Mouse (Mus musculus) heart, postnatal 0 days (tissue): ENCODE data around the gene Pitpnm2. TPM values are rescaled to one million over a fixed set of nuclear protein-coding genes. Genes with fewer than 3 reads are reported as not detected.

Experiments
- ATAC-seq: fragments of 200-750 bp; cut with Nextera tagmentation; 2 replicates; pipeline ENCODE4 v1.8.0; 2017; ENCODE audit warnings: low read depth, moderate number of reproducible peaks, moderate library complexity; ENCODE audit not compliant: insufficient read depth
- DNase-seq: peaks from one replicate; pipeline ENCODE4 v3.0.0-alpha.2; 2016; ENCODE audit warnings: low spot score
- H3K27ac ChIP-seq: fragments of 300-500 bp; sonication (generic); 2 replicates; pipeline ENCODE4 v1.5.1; 2014; ENCODE audit warnings: low read depth, mild to moderate bottlenecking
- H3K27me3 ChIP-seq: fragments of 300-500 bp; sonication (generic); 2 replicates; pipeline ENCODE4 v1.6.1; 2014; ENCODE audit warnings: low read length, mixed read lengths; ENCODE audit not compliant: control insufficient read depth, insufficient read depth
- H3K36me3 ChIP-seq: fragments of 300-500 bp; sonication (generic); replicated peaks from 2 replicates; pipeline ENCODE4 v1.6.1; 2014; ENCODE audit warnings: low read length, mixed read lengths; ENCODE audit not compliant: control insufficient read depth, insufficient read depth
- H3K4me1 ChIP-seq: fragments of 300-500 bp; sonication (generic); 2 replicates; pipeline ENCODE4 v1.6.1; 2014; ENCODE audit warnings: antibody characterized with exemption; ENCODE audit not compliant: control insufficient read depth, insufficient read depth
- H3K4me2 ChIP-seq: fragments of 300-500 bp; sonication (generic); 2 replicates; pipeline ENCODE4 v1.6.1; 2014; ENCODE audit warnings: low read depth, mild to moderate bottlenecking, low read length, moderate library complexity
- H3K4me3 ChIP-seq: fragments of 300-500 bp; sonication (generic); 2 replicates; pipeline ENCODE4 v1.5.1; 2014; ENCODE audit warnings: low read depth, low read length
- H3K9ac ChIP-seq: fragments of 300-500 bp; sonication (generic); replicated peaks from 2 replicates; pipeline ENCODE4 v1.6.1; 2014; ENCODE audit warnings: low read depth, low read length, mixed read lengths
- H3K9me3 ChIP-seq: fragments of 300-500 bp; sonication (generic); replicated peaks from 2 replicates; pipeline ENCODE4 v1.6.1; 2016; ENCODE audit warnings: low read length; ENCODE audit not compliant: control insufficient read depth
- CTCF ChIP-seq: IDR thresholded peaks from 2 replicates; pipeline ENCODE4 v1.5.1; 2016; ENCODE audit warnings: antibody characterized with exemption, control low read depth, low read depth
- EP300 ChIP-seq: IDR thresholded peaks from 2 replicates; pipeline ENCODE4 v1.6.1; 2016; ENCODE audit warnings: antibody characterized with exemption, low read depth
- WGBS: fragments of 180-500 bp; shearing (Covaris S2); extraction: QIAGEN DNeasy Blood & Tissue Kit; methylation state at CpG from one replicate; pipeline ENCODE4 v1.1.7; 2014; 5-methylcytosine and 5-hydroxymethylcytosine counted together
- polyA plus RNA-seq: library from polyadenylated mRNA; unstranded; fragments of >200 nt; fragmentation: Nextera tagmentation; extraction: Ambion mirVana; gene quantifications from 2 replicates; pipeline ENCODE4 v1.2.1, GENCODE M21; 2015
- total RNA-seq: library from RNA; depleted of rRNA; stranded (reverse); fragments of >200 nt; gene quantifications from 2 replicates; pipeline ENCODE4 v1.2.3, GENCODE M21; 2014; ENCODE audit warnings: low replicate concordance

Pitpnm2 gene
- total and polyA plus RNA-seq, 2 experiments from 2014 or later = 3.2 to 17.1 TPM

DNA sequence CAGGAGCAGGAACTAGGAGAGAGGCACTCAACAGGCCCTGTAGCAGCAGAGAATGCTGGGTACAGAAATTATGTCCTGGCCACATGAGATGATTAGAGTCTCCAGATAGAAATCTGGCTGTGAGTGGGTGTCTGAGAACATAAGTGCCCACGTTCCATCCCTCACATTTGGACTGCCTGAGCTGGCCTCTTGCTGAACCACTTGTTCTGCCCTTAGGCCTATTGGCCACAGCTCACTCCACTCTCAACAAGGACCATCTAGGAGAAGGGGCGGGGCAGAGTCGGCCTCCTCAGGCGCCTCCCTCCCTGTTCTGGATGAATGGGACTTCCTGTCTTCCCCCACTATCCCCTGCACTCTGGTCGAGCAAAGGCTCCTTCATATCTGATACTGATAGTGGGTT is 100.5 kb downstream of the Pitpnm2 start:
- TF ChIP-seq CTCF = no peak
- no peak for TF ChIP-seq EP300
- Histone ChIP-seq H3K27ac (no peak overlapping the region), H3K36me3 (peaks cover 23% of the 10 kb centered on the region), H3K4me3 (no peak overlapping the region), H3K27me3 (no peaks in the 10 kb centered on the region), H3K9me3 (no peaks in the 10 kb centered on the region), H3K4me1 (peaks cover 15% of the 10 kb centered on the region), H3K9ac (no peak overlapping the region), H3K4me2 (no peak overlapping the region)
- ATAC-seq = no peak
- no peak for DNase-seq
- 56% methylated on average over 5 of the region's 5 CpGs for WGBS

DNA sequence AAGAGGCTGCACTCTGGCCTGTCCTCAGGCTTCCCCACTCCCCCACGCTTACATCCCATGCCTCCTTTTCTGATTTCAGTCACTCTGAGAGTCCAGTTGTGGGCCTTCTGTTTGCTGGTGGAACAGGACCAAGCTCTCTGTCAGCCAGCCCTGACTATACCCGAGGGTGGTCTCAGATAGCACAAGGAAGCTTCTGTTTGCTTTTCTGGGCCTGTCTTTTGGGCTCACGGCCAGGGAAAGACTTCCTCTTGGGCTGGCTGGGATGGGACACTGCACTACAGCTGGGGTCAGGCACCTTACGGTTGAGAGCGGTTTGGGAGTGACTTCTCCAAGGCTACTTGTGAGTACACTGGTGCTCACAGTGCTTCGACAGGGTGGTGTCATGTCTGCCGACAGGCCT is 111.5 kb downstream of the Pitpnm2 start:
- Histone ChIP-seq H3K27me3 (no peaks in the 10 kb centered on the region), H3K4me3 (no peak overlapping the region), H3K4me2 (no peak overlapping the region), H3K27ac (no peak overlapping the region), H3K4me1 (no peaks in the 10 kb centered on the region), H3K9ac (no peak overlapping the region), H3K36me3 (peaks cover 71% of the 10 kb centered on the region), H3K9me3 (no peaks in the 10 kb centered on the region; the same call in 1 of the 2 replicates)
- no peak for ATAC-seq
- 60% methylated on average over 7 of the region's 7 CpGs for WGBS
- DNase-seq = peak; percentile 34
- TF ChIP-seq CTCF (no peak), EP300 (no peak)

DNA sequence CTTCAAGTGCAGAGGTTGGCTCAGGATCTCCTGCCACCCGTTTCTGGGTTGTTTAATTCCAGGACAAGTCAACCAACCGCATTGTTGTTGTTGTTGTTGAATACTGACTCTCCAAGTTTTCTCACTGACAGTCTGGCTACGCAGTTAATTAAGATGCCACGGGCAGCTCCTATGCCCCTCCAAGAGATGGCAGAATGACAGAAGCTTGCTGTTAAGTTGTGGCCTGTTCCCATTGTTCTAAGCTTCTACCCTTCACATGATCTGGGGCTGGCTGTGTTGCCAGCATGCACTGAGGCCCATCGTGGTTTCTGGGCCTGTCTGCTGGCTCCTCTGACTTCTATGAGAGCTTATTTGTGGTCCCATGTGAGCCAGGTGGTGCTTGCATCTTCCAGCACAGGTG is 115.3 kb downstream of the Pitpnm2 start:
- 91% methylated on average over 5 of the region's 5 CpGs for whole genome bisulfite sequencing
- no peaks in the 10 kb centered on the region for H3K27me3 ChIP-seq
- H3K9ac ChIP-seq = no peak overlapping the region
- H3K4me2 ChIP-seq = no peak overlapping the region
- ATAC-seq (no peak), DNase-seq (no peak)
- H3K36me3 ChIP-seq = peaks cover 85% of the 10 kb centered on the region
- H3K4me1 ChIP-seq = no peaks in the 10 kb centered on the region
- no peak for TF ChIP-seq EP300
- TF ChIP-seq CTCF = no peak
- no peak overlapping the region for H3K27ac ChIP-seq
- H3K4me3 ChIP-seq = no peak overlapping the region
- no peaks in the 10 kb centered on the region for H3K9me3 ChIP-seq

DNA sequence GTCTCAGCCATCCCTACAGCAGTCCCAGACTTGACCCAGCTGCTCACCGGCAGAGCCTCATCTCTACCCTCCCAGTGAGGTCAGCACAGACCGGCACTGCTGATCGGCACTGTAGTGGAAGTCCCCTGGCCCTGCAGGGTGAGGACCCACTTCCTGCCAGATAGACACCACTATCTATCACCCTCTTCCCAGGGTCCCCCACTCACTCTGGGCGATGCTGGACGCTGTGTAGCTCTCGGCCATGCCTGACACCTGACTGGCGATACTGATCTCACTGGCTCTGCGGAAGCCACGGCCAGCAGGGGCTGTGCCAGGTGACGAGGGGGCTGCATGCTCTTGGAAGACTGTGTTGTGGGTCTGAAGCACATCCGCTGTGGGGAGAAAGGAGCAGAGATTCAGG is 124.5 kb downstream of the Pitpnm2 start:
- no peaks in the 10 kb centered on the region for H3K9me3 ChIP-seq
- no peaks in the 10 kb centered on the region for H3K27me3 ChIP-seq
- WGBS = 80% methylated on average over 11 of the region's 11 CpGs
- no peak for ATAC-seq
- no peak for DNase-seq
- no peak overlapping the region for H3K4me3 ChIP-seq
- no peaks in the 10 kb centered on the region for H3K4me1 ChIP-seq
- TF ChIP-seq EP300 (no peak), CTCF (no peak)
- no peak overlapping the region for H3K27ac ChIP-seq
- no peak overlapping the region for H3K9ac ChIP-seq
- peaks cover 98% of the 10 kb centered on the region for H3K36me3 ChIP-seq
- no peak overlapping the region for H3K4me2 ChIP-seq

DNA sequence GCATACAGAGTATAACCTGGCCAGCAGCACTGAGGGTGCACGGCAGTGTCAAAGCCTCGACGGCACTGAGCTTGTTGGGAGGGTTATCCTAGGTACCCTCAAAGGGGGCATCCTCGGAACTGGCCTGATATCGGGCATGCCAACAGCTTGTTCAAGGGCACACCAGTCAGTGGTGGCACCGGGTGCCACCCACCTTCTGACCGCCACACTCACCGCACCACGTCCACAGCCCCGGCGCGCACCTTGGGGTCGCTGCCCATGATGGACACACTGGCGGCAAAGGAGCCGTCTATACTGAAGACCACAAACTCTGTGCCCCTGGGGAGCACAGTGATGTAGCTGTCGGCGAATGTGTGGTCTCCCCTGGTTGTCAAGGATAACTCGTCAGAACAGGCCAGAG is 127.2 kb downstream of the Pitpnm2 start:
- WGBS = 86% methylated on average over 18 of the region's 18 CpGs
- DNase-seq (no peak), ATAC-seq (no peak)
- Histone ChIP-seq H3K4me1 (peaks cover under 1% of the 10 kb centered on the region; the same call in 1 of the 2 replicates), H3K4me2 (no peak overlapping the region), H3K4me3 (no peak overlapping the region), H3K9me3 (no peaks in the 10 kb centered on the region), H3K27me3 (no peaks in the 10 kb centered on the region), H3K27ac (no peak overlapping the region), H3K9ac (no peak overlapping the region), H3K36me3 (peaks cover 98% of the 10 kb centered on the region)
- TF ChIP-seq CTCF (no peak), EP300 (no peak)

DNA sequence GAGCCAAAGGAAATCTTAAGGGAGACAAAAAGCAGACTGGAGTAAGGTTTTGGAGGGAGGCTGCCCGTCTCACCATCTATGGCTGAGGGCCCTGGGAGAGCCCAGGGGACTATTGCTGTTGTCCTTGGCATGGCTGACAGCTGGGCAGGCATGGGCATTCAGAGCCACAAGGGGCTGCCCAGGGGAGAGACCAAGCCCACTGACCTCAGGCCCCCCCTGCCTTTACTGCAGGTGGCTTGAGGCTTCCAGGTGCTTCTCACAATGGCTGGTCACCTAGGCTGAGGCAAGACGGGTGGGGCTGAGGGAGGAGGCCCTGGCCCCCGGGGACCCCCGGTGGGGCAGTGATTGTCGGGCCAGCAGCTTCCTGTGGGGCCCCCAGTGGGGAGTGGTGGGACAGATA is 130.4 kb downstream of the Pitpnm2 start:
- ATAC-seq = no peak
- 62% methylated on average over 5 of the region's 5 CpGs for WGBS
- peaks cover 10% of the 10 kb centered on the region for H3K4me1 ChIP-seq
- TF ChIP-seq CTCF = no peak
- TF ChIP-seq EP300 = no peak
- no peak overlapping the region for H3K27ac ChIP-seq
- no peak overlapping the region for H3K4me3 ChIP-seq
- no peaks in the 10 kb centered on the region for H3K9me3 ChIP-seq
- DNase-seq = no peak
- H3K27me3 ChIP-seq = no peaks in the 10 kb centered on the region
- H3K9ac ChIP-seq = no peak overlapping the region
- peaks cover 76% of the 10 kb centered on the region for H3K36me3 ChIP-seq
- no peak overlapping the region for H3K4me2 ChIP-seq
